Mouse (Mus musculus): ENCODE measurements around the gene Cacna1f.

Gene Cacna1f

DNA sequence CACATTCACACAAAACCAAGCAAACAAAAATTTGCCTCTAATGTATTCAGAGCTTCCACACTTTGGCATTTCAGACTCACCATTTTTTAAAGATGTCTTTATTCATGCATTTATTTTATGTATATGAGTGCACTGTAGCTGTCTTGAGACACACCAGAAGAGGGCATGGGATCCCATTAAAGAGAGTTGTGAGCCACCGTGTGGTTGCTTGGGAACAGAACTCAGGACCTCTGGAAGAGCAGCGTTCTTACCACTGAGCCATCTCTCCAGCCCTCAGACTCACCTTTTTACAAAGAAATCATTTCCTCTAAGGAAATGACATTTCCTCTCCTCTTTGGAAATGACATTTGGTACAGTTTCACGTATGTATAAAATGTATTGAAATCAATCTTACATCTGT lies 72.1 kb downstream of the Cacna1f start:
- no peak for DNase-seq

DNA sequence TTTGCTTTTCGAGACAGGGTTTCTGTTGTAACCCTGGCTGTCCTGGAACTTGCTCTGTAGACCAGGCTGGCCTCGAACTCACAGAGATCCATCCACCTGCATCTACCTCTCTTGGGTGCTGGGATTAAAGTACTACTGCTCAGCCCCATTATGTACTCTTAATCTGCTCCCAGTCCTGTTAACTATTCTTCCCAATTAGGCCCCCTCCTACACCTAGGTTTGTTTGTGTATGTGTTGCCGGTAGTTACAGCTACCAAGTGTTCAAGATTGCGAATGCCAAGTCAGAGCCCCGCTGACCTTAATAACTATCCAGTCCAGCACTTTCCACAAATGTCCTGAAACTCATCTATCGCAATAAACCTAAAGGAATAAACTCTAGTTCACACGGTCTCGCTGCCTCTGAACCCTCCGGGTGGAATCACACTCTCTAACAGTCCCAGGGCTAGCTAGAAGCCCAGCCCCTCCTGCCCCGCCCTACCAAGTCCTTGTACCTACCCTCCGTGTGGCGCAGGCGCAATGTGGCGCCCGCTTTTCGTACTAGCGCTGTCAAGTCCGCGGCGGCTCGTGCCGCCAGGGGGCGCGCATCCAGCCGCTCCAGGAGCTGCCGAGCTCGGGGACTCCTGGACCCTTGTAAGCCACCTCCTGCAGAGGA lies 72.6 kb downstream of the Cacna1f start:
- DNase-seq, result peak; percentile 86 to 88

DNA sequence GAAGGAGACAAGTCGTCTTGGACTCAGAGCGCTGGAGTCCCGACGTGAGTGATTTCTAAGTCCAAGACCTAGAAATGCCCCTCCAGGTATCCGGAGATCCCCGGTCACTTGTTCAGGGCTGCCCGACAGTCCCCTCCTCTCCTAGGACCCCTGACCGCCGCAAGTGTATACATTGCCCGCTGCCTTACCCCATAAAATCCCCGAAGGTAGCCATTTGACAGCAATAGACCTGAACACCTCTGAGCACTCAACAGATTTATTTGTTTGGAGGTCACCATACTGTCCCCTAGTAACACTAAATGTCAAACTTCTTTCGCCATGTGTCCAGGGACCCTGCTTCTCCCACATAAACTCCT lies 73.2 kb downstream of the Cacna1f start:
- no peak for DNase-seq

DNA sequence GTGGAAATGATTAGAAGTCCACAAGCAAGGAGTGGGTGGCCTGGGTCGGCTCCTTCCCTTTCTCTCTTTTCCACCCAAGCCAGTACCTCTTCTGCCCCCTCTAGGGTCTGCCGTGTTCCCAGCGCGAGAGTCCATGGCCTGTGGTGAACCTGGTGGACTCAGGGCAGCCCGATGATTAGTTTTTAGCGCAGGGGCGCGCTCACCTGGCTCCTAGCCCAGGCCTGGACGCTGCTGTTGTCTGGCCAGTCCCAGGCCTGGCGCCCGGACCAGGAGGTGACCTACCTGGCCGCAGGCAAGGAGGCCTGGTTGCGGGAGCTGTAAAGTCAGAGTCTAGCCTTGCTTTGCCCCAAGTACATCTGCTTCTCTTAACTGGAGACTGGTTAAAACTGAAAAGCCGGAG lies 74.0 kb downstream of the Cacna1f start, which contains the start of gene Magix:
Gene Magix, minus strand, starts transcription at position 388 of the 400 bp plus-strand sequence.
- no peak for DNase-seq
